8 mouse cellular contexts compared by ENCODE assay signal in the genomic region with DNA sequence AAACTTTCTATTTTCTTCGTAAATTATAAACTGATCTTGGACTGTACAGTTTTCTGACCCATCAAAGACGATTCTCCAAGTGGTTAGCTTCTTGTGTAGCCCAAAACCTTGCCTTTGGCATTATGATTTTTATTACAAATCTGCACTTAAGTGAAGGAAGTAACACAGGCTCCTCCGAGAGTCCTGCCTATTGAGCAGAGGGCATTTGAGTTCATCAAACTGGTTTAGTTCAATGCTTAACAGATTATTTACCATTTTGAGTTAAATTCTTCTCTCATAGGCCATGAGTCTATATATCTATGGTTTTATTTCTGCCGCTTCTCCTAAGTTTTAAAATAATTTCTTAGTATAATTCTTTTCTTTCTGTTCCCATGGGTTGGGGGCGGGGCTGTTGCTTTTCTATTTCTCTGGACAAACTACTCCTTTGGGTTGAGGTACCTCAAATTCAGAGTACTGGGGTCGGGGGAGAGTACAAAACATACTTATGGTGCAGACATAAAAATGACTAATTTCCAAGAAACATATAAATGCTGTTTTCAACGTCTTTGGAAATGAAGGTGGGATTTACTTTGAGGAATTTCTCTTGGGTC. TPM values are rescaled to one million over a fixed set of nuclear protein-coding genes. Genes with fewer than 3 reads are reported as not detected.
DNase-seq lines count a peak whose midpoint lies in the region; ATAC-seq lines count a peak whose summit lies in the region.

No protein-coding gene starts in this region.

- H3K4me3 ChIP-seq in heart, embryonic 15.5 days, result peak overlapping the region; percentile 69
- peak overlapping the region; percentile 73 for H3K4me3 ChIP-seq in limb, embryonic 13.5 days
- H3K4me3 ChIP-seq in neural tube, embryonic 12.5 days, result peak overlapping the region; percentile 68

- H3K9ac ChIP-seq in heart, embryonic 15.5 days, result peak overlapping the region; percentile 21; the same call in 1 of the 2 replicates
- H3K9ac ChIP-seq in limb, embryonic 13.5 days, result peak overlapping the region; percentile 93
- H3K9ac ChIP-seq in neural tube, embryonic 12.5 days, result peak overlapping the region; percentile 92

- peaks cover 10% of the 10 kb centered on the region; the same call in 1 of the 2 replicates for H3K4me1 ChIP-seq in heart, embryonic 15.5 days (replicated peaks)
- peaks cover 11% of the 10 kb centered on the region for H3K4me1 ChIP-seq in limb, embryonic 13.5 days
- H3K4me1 ChIP-seq in neural tube, embryonic 12.5 days, result peaks cover 11% of the 10 kb centered on the region; the same call in 1 of the 2 replicates

- no peaks in the 10 kb centered on the region for H3K36me3 ChIP-seq in heart, embryonic 15.5 days
- H3K36me3 ChIP-seq in limb, embryonic 13.5 days, result no peaks in the 10 kb centered on the region
- no peaks in the 10 kb centered on the region for H3K36me3 ChIP-seq in neural tube, embryonic 12.5 days

- H3K27ac ChIP-seq in heart, embryonic 15.5 days, result peak overlapping the region; percentile 60; the same call in 1 of the 2 replicates
- H3K27ac ChIP-seq in limb, embryonic 13.5 days, result peak overlapping the region; percentile 99
- H3K27ac ChIP-seq in neural tube, embryonic 12.5 days, result no peak overlapping the region

- ATAC-seq in heart, embryonic 15.5 days (replicated peaks; ENCODE audit: insufficient number of reproducible peaks, insufficient read depth, low FRiP score, low read depth), result no peak
- ATAC-seq in limb, embryonic 13.5 days (ENCODE audit: low FRiP score, low read depth), result no peak
- no peak for ATAC-seq in neural tube, embryonic 12.5 days (ENCODE audit: low FRiP score, low read depth)
- ATAC-seq in inflammation-experienced regulatory T-cells, adult 6 months, result no peak

- H3K9me3 ChIP-seq in heart, embryonic 15.5 days (replicated peaks), result no peaks in the 10 kb centered on the region
- no peaks in the 10 kb centered on the region for H3K9me3 ChIP-seq in limb, embryonic 13.5 days
- no peaks in the 10 kb centered on the region for H3K9me3 ChIP-seq in neural tube, embryonic 12.5 days

- WGBS in heart, embryonic 15.5 days, result 29% methylated on average over 7 of the region's 7 CpGs
- WGBS in limb, embryonic 13.5 days, result 28% methylated on average over 7 of the region's 7 CpGs
- WGBS in neural tube, embryonic 12.5 days, result 28% methylated on average over 7 of the region's 7 CpGs

- H3K27me3 ChIP-seq in heart, embryonic 15.5 days, result no peaks in the 10 kb centered on the region
- no peaks in the 10 kb centered on the region for H3K27me3 ChIP-seq in limb, embryonic 13.5 days
- no peaks in the 10 kb centered on the region for H3K27me3 ChIP-seq in neural tube, embryonic 12.5 days (replicated peaks)

- peak; percentile 48 for DNase-seq in retina, embryonic 14.5 days (ENCODE audit: low spot score)
- DNase-seq in retina, postnatal 1 day, result no peak
- peak; percentile 23 to 26 for DNase-seq in cerebellum, postnatal 36 days
- DNase-seq in gastrocnemius, postnatal 4 days (ENCODE audit: low spot score in 2 of 2), result no peak

- peak overlapping the region; percentile 88 for H3K4me2 ChIP-seq in heart, embryonic 15.5 days
- peak overlapping the region; percentile 95 for H3K4me2 ChIP-seq in limb, embryonic 13.5 days (replicated peaks)
- H3K4me2 ChIP-seq in neural tube, embryonic 12.5 days (replicated peaks), result peak overlapping the region; percentile 95

RNA-seq across cellular contexts. Expression of gene Hist1h1e, which starts 0.6 kb away (rescaled TPM):
- polyA plus RNA-seq in heart, embryonic 15.5 days (2015; fragmentation: Nextera tagmentation; extraction: Ambion mirVana), result 9.6 and 10.8 TPM in 2 replicates
- 19.9 and 21.1 TPM in 2 replicates for polyA plus RNA-seq in limb, embryonic 13.5 days (2015; fragmentation: Nextera tagmentation; extraction: Ambion mirVana)
- polyA plus RNA-seq in neural tube, embryonic 12.5 days (2016; fragmentation: Nextera tagmentation; extraction: Ambion mirVana), result 12.8 and 20.3 TPM in 2 replicates
- polyA plus RNA-seq in inflammation-experienced regulatory T-cells, adult 6 months (2017; shearing (Covaris generic)), result 10 to 100 TPM in 1 of 3 experiments, 1 to 10 TPM in 2; 6.7 to 25.3 (median 9.4) TPM
- 100 to 1,000 TPM; 307 to 345 TPM for total RNA-seq in gastrocnemius, postnatal 4 days (2021)

RNA-seq across cellular contexts. Expression of gene Hist1h2be, which starts 2.0 kb away (rescaled TPM):
- 1.7 and 1.9 TPM in 2 replicates for polyA plus RNA-seq in heart, embryonic 15.5 days (2015; fragmentation: Nextera tagmentation; extraction: Ambion mirVana)
- polyA plus RNA-seq in limb, embryonic 13.5 days (2015; fragmentation: Nextera tagmentation; extraction: Ambion mirVana), result 2.0 and 2.5 TPM in 2 replicates
- 1.9 and 2.1 TPM in 2 replicates for polyA plus RNA-seq in neural tube, embryonic 12.5 days (2016; fragmentation: Nextera tagmentation; extraction: Ambion mirVana)
- 1 to 10 TPM in 2 of 3 experiments, under 1 TPM in 1; 0.92 to 3.6 (median 3.0) TPM for polyA plus RNA-seq in inflammation-experienced regulatory T-cells, adult 6 months (2017; shearing (Covaris generic))
- total RNA-seq in gastrocnemius, postnatal 4 days (2021), result 10 to 100 TPM; 40.8 to 47.6 TPM

RNA-seq across cellular contexts. Expression of gene Hist1h4d, which starts 41.6 kb away (rescaled TPM):
- 48.2 and 53.2 TPM in 2 replicates for polyA plus RNA-seq in heart, embryonic 15.5 days (2015; fragmentation: Nextera tagmentation; extraction: Ambion mirVana)
- polyA plus RNA-seq in limb, embryonic 13.5 days (2015; fragmentation: Nextera tagmentation; extraction: Ambion mirVana), result 126 and 130 TPM in 2 replicates
- polyA plus RNA-seq in neural tube, embryonic 12.5 days (2016; fragmentation: Nextera tagmentation; extraction: Ambion mirVana), result 65.8 and 97.5 TPM in 2 replicates
- polyA plus RNA-seq in inflammation-experienced regulatory T-cells, adult 6 months (2017; shearing (Covaris generic)), result 10 to 100 TPM; 20.7 to 55.4 (median 27.7) TPM
- 100 to 1,000 TPM; 302 to 338 TPM for total RNA-seq in gastrocnemius, postnatal 4 days (2021)

RNA-seq across cellular contexts. Expression of gene Hist1h3d, which starts 47.4 kb away (rescaled TPM):
- polyA plus RNA-seq in heart, embryonic 15.5 days (2015; fragmentation: Nextera tagmentation; extraction: Ambion mirVana), result 2.0 and 2.2 TPM in 2 replicates
- 7.8 and 8.4 TPM in 2 replicates for polyA plus RNA-seq in limb, embryonic 13.5 days (2015; fragmentation: Nextera tagmentation; extraction: Ambion mirVana)
- polyA plus RNA-seq in neural tube, embryonic 12.5 days (2016; fragmentation: Nextera tagmentation; extraction: Ambion mirVana), result 3.8 and 4.9 TPM in 2 replicates
- polyA plus RNA-seq in inflammation-experienced regulatory T-cells, adult 6 months (2017; shearing (Covaris generic)), result 1 to 10 TPM in 1 of 3 experiments, under 1 TPM in 1, not detected in 1; 0.56 to 1.3 TPM
- 10 to 100 TPM; 55.2 to 69.3 TPM for total RNA-seq in gastrocnemius, postnatal 4 days (2021)

RNA-seq across cellular contexts. Expression of gene Hist1h2ad, which starts 48.8 kb away (rescaled TPM):
- polyA plus RNA-seq in heart, embryonic 15.5 days (2015; fragmentation: Nextera tagmentation; extraction: Ambion mirVana), result 1.2 and 1.6 TPM in 2 replicates
- polyA plus RNA-seq in limb, embryonic 13.5 days (2015; fragmentation: Nextera tagmentation; extraction: Ambion mirVana), result 1.0 and 3.0 TPM in 2 replicates
- 0.86 and 2.8 TPM in 2 replicates for polyA plus RNA-seq in neural tube, embryonic 12.5 days (2016; fragmentation: Nextera tagmentation; extraction: Ambion mirVana)
- polyA plus RNA-seq in inflammation-experienced regulatory T-cells, adult 6 months (2017; shearing (Covaris generic)), result under 1 TPM in 1 of 3 experiments, not detected in 2; 0.99 TPM
- total RNA-seq in gastrocnemius, postnatal 4 days (2021), result 10 to 100 TPM; 51.6 to 79.2 TPM

Comparison
In these comparisons a context has a peak if more than half of its experiments do, and no peak if none do; other contexts are left out.
1. DNase-seq: peak in retina, embryonic 14.5 days (single experiment) and cerebellum, postnatal 36 days (2 of 2); none in retina, postnatal 1 day (single experiment) and gastrocnemius, postnatal 4 days (0 of 2).
2. H3K9ac ChIP-seq: peak in every context shown above with its lines; median percentile 93 in limb, embryonic 13.5 days; 92 in neural tube, embryonic 12.5 days; 21 in heart, embryonic 15.5 days.
3. Peak in every context shown above with its lines, with median percentiles within 50 percentile points of each other: H3K4me2 ChIP-seq and H3K4me3 ChIP-seq.